Mouse (Mus musculus) intestine, embryonic 16.5 days (tissue): ENCODE results near the gene Olfr1426. TPM values are rescaled to one million over a fixed set of nuclear protein-coding genes. Genes with fewer than 3 reads are reported as not detected.
"Not testable (repeated sequence)": the region's sequence is repeated elsewhere in the genome, so short reads cannot be mapped to it uniquely, and the experiment has no call there.

Experiments used
- ATAC-seq: fragments of 200-750 bp; cut with Nextera tagmentation; 2 replicates; pipeline ENCODE4 v1.8.0; 2017; ENCODE audit warnings: moderate TSS enrichment, moderate library complexity
- H3K27ac ChIP-seq: fragments of 300-500 bp; sonication (generic); 2 replicates; pipeline ENCODE4 v1.5.1; 2014; ENCODE audit warnings: mild to moderate bottlenecking, low read length
- H3K27me3 ChIP-seq: fragments of 300-500 bp; sonication (generic); replicated peaks from 2 replicates; pipeline ENCODE4 v1.6.1; 2014; ENCODE audit warnings: low read length, control low read depth, mixed read lengths; ENCODE audit not compliant: control insufficient read depth, insufficient read depth
- H3K36me3 ChIP-seq: fragments of 300-500 bp; sonication (generic); 2 replicates; pipeline ENCODE4 v1.6.1; 2014; ENCODE audit warnings: low read length, control low read depth; ENCODE audit not compliant: control insufficient read depth, insufficient read depth
- H3K4me1 ChIP-seq: fragments of 300-500 bp; sonication (generic); 2 replicates; pipeline ENCODE4 v1.6.1; 2014; ENCODE audit warnings: low read length, control low read depth, mixed read lengths; ENCODE audit not compliant: control insufficient read depth, insufficient read depth
- H3K4me2 ChIP-seq: fragments of 300-500 bp; sonication (generic); 2 replicates; pipeline ENCODE4 v1.6.1; 2014; ENCODE audit warnings: low read depth, low read length, control low read depth
- H3K4me3 ChIP-seq: fragments of 300-500 bp; sonication (generic); 2 replicates; pipeline ENCODE4 v1.5.1; 2014; ENCODE audit warnings: mild to moderate bottlenecking, low read length
- H3K9ac ChIP-seq: fragments of 300-500 bp; sonication (generic); 2 replicates; pipeline ENCODE4 v1.6.1; 2014; ENCODE audit warnings: low read depth, low read length
- H3K9me3 ChIP-seq: fragments of 300-500 bp; sonication (generic); 2 replicates; pipeline ENCODE4 v1.6.1; 2016; ENCODE audit warnings: low read length, control low read depth; ENCODE audit not compliant: control insufficient read depth
- WGBS: fragments of 180-500 bp; shearing (Covaris S2); extraction: QIAGEN DNeasy Blood & Tissue Kit; methylation state at CpG from one replicate; pipeline ENCODE4 v1.1.7; 2014; 5-methylcytosine and 5-hydroxymethylcytosine counted together
- polyA plus RNA-seq: library from polyadenylated mRNA; unstranded; fragments of >200 nt; fragmentation: Nextera tagmentation; extraction: Ambion mirVana; gene quantifications from 2 replicates; pipeline ENCODE4 v1.2.1, GENCODE M21; 2015

Olfr1426 gene
- polyA plus RNA-seq, 1 experiment from 2014 or later = not detected

DNA sequence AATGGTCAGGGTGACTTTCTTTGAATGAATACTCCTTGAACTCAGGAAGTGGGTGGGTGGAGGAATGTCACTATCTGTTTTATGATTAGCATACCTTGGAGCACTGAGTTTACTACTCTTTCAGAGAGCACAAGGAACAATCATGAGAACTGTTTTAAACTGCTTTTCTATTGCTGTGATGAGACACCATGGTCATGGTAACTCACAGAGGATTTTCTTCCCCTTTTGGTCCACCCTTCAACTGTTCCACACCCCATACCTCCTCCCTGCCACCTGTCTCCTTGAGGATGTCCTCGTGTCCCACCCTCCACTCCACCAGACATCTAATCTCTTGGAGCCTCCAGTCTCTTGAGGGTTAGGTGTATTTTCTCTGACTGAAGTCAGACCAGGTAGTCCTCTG lies 24.0 kb downstream of the Olfr1426 start:
- not testable (repeated sequence) for H3K4me3 ChIP-seq, H3K4me1 ChIP-seq, H3K9ac ChIP-seq, H3K36me3 ChIP-seq, H3K4me2 ChIP-seq, H3K27ac ChIP-seq, ATAC-seq, H3K27me3 ChIP-seq, H3K9me3 ChIP-seq
- 61% methylated on average over 1 of the region's 1 CpGs for WGBS

- ATAC-seq = not testable (repeated sequence)
These were observed 29.2 kb downstream of the Olfr1426 start, which contains the start of gene Olfr1424 for GRCm38 (mm10) chr19:12062582-12062981. Gene Olfr1424 (minus strand): TSS chr19:12062682.

DNA sequence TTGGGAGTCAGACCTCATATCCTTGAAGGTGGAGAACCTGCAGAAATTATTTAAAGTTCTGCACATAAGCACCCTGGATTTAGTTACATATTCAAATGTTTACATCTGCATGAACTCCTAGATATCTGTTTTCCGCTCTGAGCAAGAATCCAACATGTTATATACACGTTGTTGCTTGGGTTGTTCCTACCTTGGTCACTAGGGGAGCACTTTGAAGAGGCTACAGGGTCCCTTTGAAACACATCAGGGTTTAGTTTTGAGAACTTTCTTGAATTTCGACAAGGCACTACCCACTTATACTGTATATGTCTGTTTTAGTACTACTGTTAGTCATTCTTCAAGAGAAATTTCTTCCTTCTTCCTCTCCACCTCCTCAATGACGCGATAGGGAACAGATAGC lies 48.6 kb downstream of the Olfr1426 start:
- Histone ChIP-seq H3K27ac (no peak overlapping the region), H3K9ac (no peak overlapping the region), H3K9me3 (no peaks in the 10 kb centered on the region), H3K4me2 (no peak overlapping the region), H3K4me3 (no peak overlapping the region), H3K4me1 (no peaks in the 10 kb centered on the region), H3K36me3 (no peaks in the 10 kb centered on the region), H3K27me3 (no peaks in the 10 kb centered on the region)
- no peak for ATAC-seq
- WGBS = 92% methylated on average over 5 of the region's 5 CpGs

More at GRCm38 (mm10) chr19:12062582-12062981, 29.2 kb downstream of the Olfr1426 start, which contains the start of gene Olfr1424:
- not testable (repeated sequence) for H3K4me1 ChIP-seq, H3K9ac ChIP-seq, H3K4me2 ChIP-seq, H3K9me3 ChIP-seq, H3K27ac ChIP-seq, H3K4me3 ChIP-seq, H3K36me3 ChIP-seq, H3K27me3 ChIP-seq
- 73% methylated on average over 1 of the region's 1 CpGs for WGBS

DNA sequence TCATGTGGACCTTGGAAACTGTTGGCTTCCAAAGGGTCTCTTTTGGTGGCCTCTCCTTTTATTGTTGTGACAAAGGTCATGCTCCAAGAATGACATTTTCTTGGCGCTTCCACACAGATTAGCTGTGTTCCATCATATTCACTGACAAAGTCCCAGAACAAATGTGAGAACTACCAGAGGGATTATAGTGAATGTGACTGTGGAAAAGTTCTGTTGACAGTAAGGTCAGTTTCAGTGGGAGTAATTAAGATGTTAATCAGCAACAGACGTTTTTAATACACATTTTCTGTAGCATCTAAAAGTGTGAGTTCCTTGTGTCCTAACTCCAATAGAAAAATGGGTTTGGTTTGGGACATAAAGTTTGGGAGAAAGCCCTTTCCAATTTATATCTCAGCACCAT lies 50.6 kb downstream of the Olfr1426 start, which contains the start of gene Olfr1423:
Gene Olfr1423, minus strand, starts transcription at position 101 of the 400 bp plus-strand sequence.
- Histone ChIP-seq H3K36me3 (no peaks in the 10 kb centered on the region), H3K4me2 (no peak within 1 kb of the TSS), H3K9me3 (no peaks in the 10 kb centered on the region), H3K27me3 (no peaks in the 10 kb centered on the region), H3K4me1 (no peaks in the 10 kb centered on the region), H3K9ac (no peak within 1 kb of the TSS), H3K4me3 (no peak within 1 kb of the TSS), H3K27ac (no peak within 1 kb of the TSS)
- no peak for ATAC-seq
- 60% methylated on average over 2 of the region's 2 CpGs for WGBS

DNA sequence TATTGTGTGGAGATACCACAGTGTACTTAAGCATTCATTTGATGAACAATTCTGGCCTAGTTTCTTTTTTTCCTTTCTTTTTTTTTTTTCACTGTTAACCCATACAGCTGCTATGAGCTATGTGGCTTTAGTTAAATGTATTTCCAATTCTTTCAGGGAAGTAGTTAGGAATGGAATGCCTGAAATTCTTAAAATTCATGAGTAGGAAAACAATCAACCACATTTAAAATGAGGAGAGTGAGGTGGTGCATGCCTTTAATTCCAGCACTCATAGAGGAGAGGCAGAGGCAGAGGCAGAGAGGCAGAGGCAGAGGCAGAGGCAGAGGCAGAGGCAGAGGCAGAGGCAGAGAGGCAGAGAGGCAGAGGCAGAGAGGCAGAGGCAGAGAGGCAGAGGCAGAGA lies 54.1 kb downstream of the Olfr1426 start:
- Histone ChIP-seq H3K4me1 (no peaks in the 10 kb centered on the region), H3K4me2 (no peak overlapping the region), H3K36me3 (no peaks in the 10 kb centered on the region), H3K27me3 (no peaks in the 10 kb centered on the region), H3K9me3 (no peaks in the 10 kb centered on the region), H3K27ac (no peak overlapping the region), H3K4me3 (no peak overlapping the region), H3K9ac (no peak overlapping the region)
- ATAC-seq = no peak

Other genes starting within 250 kb of the Olfr1426 start
- gene Olfr1418, start 230.9 kb downstream of the Olfr1426 start, polyA plus RNA-seq = not detected in 2 replicates
- not detected in 2 replicates for gene Olfr1419, start 216.9 kb downstream of the Olfr1426 start, polyA plus RNA-seq
- not detected in 2 replicates for gene Olfr1420, start 205.4 kb downstream of the Olfr1426 start, polyA plus RNA-seq
- gene Patl1, start 179.6 kb downstream of the Olfr1426 start, polyA plus RNA-seq = 17.3 and 18.8 TPM in 2 replicates
- 3.3 and 3.8 TPM in 2 replicates for gene Osbp, start 126.1 kb downstream of the Olfr1426 start, polyA plus RNA-seq
- gene Olfr1423, start 50.7 kb downstream of the Olfr1426 start, polyA plus RNA-seq = not detected in 2 replicates
- not detected in 2 replicates for gene Olfr1424, start 29.3 kb downstream of the Olfr1426 start, polyA plus RNA-seq
- gene Olfr1425, start 14.3 kb downstream of the Olfr1426 start, polyA plus RNA-seq = not detected in 2 replicates
- not detected in 2 replicates for gene Olfr1427, start 11.3 kb upstream of the Olfr1426 start, polyA plus RNA-seq
- gene Olfr1428, start 23.9 kb upstream of the Olfr1426 start, polyA plus RNA-seq = not detected in 2 replicates
- not detected in 2 replicates for gene Olfr76, start 31.2 kb upstream of the Olfr1426 start, polyA plus RNA-seq
- not detected in 2 replicates for gene Olfr1555-ps1, start 78.1 kb upstream of the Olfr1426 start, polyA plus RNA-seq
- not detected in 2 replicates for gene Olfr1431, start 108.6 kb upstream of the Olfr1426 start, polyA plus RNA-seq
- not detected in 2 replicates for gene Olfr1432, start 140.6 kb upstream of the Olfr1426 start, polyA plus RNA-seq
- not detected in 2 replicates for gene Olfr262, start 149.6 kb upstream of the Olfr1426 start, polyA plus RNA-seq
- gene Olfr235, start 169.0 kb upstream of the Olfr1426 start, polyA plus RNA-seq = not detected in 2 replicates
- gene Olfr1434, start 187.8 kb upstream of the Olfr1426 start, polyA plus RNA-seq = not detected in 2 replicates
- not detected in 2 replicates for gene Olfr1436, start 207.1 kb upstream of the Olfr1426 start, polyA plus RNA-seq
- gene Olfr1437, start 233.1 kb upstream of the Olfr1426 start, polyA plus RNA-seq = not detected in 2 replicates
- gene Olfr1438-ps1, start 243.9 kb upstream of the Olfr1426 start, polyA plus RNA-seq = not detected in 2 replicates